Mouse (Mus musculus) limb, embryonic 12.5 days (tissue): ENCODE measurements at regions not wholly inside any gene's neighbourhood (a gene's known extent, or its start where the extent isn't known, plus 50 kb on each side); places are given as distances from the start of the nearest gene placed in this dataset.

Source experiments
- ATAC-seq: fragments of 200-750 bp; cut with Nextera tagmentation; 2 replicates; pipeline ENCODE4 v1.8.0; 2017; ENCODE audit warnings: low read depth, moderate TSS enrichment; ENCODE audit not compliant: insufficient number of reproducible peaks, insufficient read depth, low FRiP score, low TSS enrichment
- H3K27ac ChIP-seq: fragments of 300-500 bp; sonication (generic); 2 replicates; pipeline ENCODE4 v1.5.1; 2016; ENCODE audit warnings: mild to moderate bottlenecking, moderate library complexity
- H3K27me3 ChIP-seq: fragments of 300-500 bp; sonication (generic); 2 replicates; pipeline ENCODE4 v1.6.1; 2016; ENCODE audit warnings: mild to moderate bottlenecking, moderate library complexity
- H3K36me3 ChIP-seq: fragments of 300-500 bp; sonication (generic); 2 replicates; pipeline ENCODE4 v1.6.1; 2016; ENCODE audit warnings: mild to moderate bottlenecking, moderate library complexity
- H3K4me1 ChIP-seq: fragments of 300-500 bp; sonication (generic); replicated peaks from 2 replicates; pipeline ENCODE4 v1.6.1; 2016
- H3K4me2 ChIP-seq: fragments of 300-500 bp; sonication (generic); 2 replicates; pipeline ENCODE4 v1.6.1; 2016; ENCODE audit warnings: mild to moderate bottlenecking, moderate library complexity
- H3K4me3 ChIP-seq: fragments of 300-500 bp; sonication (generic); replicated peaks from 2 replicates; pipeline ENCODE4 v1.5.1; 2016; ENCODE audit warnings: mild to moderate bottlenecking
- H3K9ac ChIP-seq: fragments of 300-500 bp; sonication (generic); replicated peaks from 2 replicates; pipeline ENCODE4 v1.6.1; 2016; ENCODE audit warnings: mild to moderate bottlenecking, moderate library complexity
- H3K9me3 ChIP-seq: fragments of 300-500 bp; sonication (generic); 2 replicates; pipeline ENCODE4 v1.6.1; 2016; ENCODE audit warnings: mild to moderate bottlenecking, moderate library complexity
- WGBS: fragments of 180-500 bp; shearing (Covaris S2); methylation state at CpG from one replicate; pipeline ENCODE4 v1.1.7; 2016; 5-methylcytosine and 5-hydroxymethylcytosine counted together

DNA sequence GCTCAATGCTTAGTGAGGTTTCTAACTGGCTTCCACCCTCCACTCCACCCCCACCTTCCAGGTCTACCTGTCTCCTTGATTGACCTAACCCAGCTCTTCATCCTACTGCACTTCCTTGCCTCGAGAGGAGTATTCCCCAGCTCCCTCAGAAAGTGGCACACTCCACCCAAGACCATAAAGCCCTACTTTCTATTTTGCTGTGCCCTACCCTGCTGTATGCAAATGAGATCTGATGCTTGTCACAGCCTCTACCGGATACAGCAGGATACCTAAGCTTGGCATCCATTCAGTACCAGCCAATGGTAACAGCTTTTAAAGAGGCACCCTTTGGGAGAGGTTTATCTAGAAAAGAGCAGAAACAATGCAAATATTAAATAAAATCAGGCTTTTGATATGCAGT lies 92.1 kb upstream of the Rreb1 start:
- WGBS, result 57% methylated on average over 2 of the region's 2 CpGs

DNA sequence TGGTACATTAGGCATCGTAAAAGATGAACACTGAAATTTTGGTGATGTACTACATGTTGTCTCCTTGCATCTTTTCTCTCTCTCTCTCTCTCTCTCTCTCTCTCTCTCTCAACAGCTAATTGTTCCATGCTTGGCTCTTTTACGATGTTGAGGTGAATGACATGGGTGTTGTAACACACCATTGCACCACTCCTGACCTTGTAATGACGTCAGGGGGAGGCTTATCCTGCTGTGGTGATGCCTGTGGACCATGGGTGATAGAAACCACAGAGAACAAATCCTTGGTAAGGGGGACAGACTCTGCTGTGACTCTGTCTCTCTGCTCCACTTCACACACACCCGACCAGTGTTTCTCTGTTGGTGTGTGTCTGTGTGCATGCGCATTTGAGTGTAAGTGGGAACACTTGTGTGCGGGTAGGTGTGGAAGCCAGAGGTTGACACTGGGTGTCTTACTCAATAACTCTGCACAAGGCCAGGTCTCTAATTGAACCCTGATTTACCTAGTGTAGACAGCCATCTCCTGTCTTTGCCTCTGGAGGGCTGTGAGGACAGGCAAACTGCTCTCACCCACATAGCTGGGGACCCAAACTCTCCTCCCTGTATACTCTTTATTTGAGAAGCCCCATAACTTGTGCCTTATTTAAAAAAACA lies 88.9 kb upstream of the Rreb1 start:
- no peak overlapping the region for H3K27ac ChIP-seq
- no peak overlapping the region for H3K9ac ChIP-seq
- H3K27me3 ChIP-seq, result no peaks in the 10 kb centered on the region
- no peak overlapping the region for H3K4me3 ChIP-seq
- ATAC-seq, result no peak
- no peaks in the 10 kb centered on the region for H3K4me1 ChIP-seq
- H3K9me3 ChIP-seq, result no peaks in the 10 kb centered on the region
- 84% methylated on average over 6 of the region's 6 CpGs for WGBS
- no peaks in the 10 kb centered on the region for H3K36me3 ChIP-seq
- H3K4me2 ChIP-seq, result no peak overlapping the region

More for the DNA sequence above, 92.1 kb upstream of the Rreb1 start:
- Histone ChIP-seq H3K9ac (no peak overlapping the region), H3K4me3 (no peak overlapping the region), H3K27me3 (no peaks in the 10 kb centered on the region), H3K36me3 (no peaks in the 10 kb centered on the region), H3K4me2 (no peak overlapping the region), H3K4me1 (no peaks in the 10 kb centered on the region), H3K9me3 (no peaks in the 10 kb centered on the region), H3K27ac (no peak overlapping the region)
- ATAC-seq, result no peak

DNA sequence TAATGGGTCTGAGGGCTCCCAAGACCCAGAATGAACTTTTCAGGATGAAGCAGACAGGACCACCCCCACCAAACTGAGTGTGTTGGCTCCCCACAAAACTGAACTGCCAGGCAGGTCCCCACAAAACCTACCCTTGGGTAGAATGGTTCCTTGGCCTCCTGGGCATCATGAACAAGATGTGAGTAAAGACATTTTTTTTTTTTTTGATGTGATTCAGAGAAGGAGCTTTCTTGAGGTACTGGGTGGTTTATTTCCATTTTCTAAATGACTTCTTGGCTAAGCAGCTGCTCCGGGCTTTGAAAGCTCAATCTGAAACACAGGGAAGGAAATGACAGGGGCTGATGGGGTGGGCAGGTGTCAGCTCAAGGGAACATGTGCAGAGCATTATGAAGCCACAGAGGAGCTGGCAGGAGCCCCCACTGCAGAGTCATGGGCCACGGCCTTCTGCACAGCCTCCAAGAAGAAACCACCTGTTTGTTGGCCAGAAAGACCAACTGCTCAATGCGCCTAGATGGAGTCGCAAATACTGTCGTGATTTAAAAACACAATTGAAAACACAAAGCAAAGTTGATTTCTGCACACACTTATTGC lies 86.2 kb upstream of the Rreb1 start:
- no peak for ATAC-seq
- no peaks in the 10 kb centered on the region for H3K9me3 ChIP-seq
- H3K4me1 ChIP-seq, result no peaks in the 10 kb centered on the region
- H3K4me3 ChIP-seq, result no peak overlapping the region
- WGBS, result 71% methylated on average over 5 of the region's 5 CpGs
- H3K36me3 ChIP-seq, result no peaks in the 10 kb centered on the region
- no peak overlapping the region for H3K27ac ChIP-seq
- H3K27me3 ChIP-seq, result no peaks in the 10 kb centered on the region
- H3K9ac ChIP-seq, result no peak overlapping the region
- no peak overlapping the region for H3K4me2 ChIP-seq

DNA sequence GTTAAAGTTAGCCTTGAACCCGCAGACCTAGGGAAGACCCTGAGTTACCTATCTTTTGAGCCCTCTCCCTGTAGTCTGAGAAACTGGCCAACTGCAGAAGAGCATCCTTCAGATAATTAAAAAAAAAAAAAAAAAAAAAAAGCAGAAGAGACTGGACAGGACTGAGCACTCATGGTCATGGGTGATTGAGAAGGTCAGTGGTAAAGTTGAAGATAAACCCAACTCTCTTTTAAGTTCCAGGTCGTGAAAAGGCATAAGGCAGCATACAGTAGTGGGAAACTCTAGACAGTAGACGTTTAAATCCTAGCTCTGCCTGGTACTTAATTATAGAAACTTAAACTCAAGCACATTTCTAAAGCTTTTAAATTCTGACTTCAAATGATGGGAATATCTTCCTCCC lies 84.6 kb upstream of the Rreb1 start:
- H3K27ac ChIP-seq, result no peak overlapping the region
- no peaks in the 10 kb centered on the region for H3K36me3 ChIP-seq
- ATAC-seq, result no peak
- H3K9me3 ChIP-seq, result no peaks in the 10 kb centered on the region
- H3K9ac ChIP-seq, result no peak overlapping the region
- H3K4me2 ChIP-seq, result no peak overlapping the region
- H3K4me3 ChIP-seq, result no peak overlapping the region
- 84% methylated on average over 3 of the region's 3 CpGs for WGBS
- H3K27me3 ChIP-seq, result no peaks in the 10 kb centered on the region
- H3K4me1 ChIP-seq, result no peaks in the 10 kb centered on the region

DNA sequence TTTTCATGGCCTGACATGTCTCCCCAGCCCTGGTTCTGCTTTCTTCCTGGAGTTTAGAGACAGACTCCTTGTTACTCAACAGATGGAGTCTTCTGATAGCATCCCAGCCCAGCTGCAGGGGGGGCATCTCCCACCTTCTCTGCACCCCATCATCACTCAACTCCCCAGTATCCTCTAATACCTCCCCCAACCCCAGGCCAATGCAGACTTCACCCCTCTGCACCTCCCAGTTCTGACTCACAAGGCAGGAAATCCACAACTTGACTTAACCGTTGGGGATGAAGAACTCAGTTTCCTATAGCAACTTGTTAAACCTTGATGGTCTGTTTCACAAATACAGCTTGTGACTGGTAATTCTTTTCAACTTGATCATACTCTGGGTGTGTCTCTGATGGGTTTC lies 73.7 kb upstream of the Rreb1 start:
- no peaks in the 10 kb centered on the region for H3K4me1 ChIP-seq
- H3K27me3 ChIP-seq, result no peaks in the 10 kb centered on the region
- H3K9me3 ChIP-seq, result no peaks in the 10 kb centered on the region
- H3K4me3 ChIP-seq, result no peak overlapping the region
- no peak overlapping the region for H3K27ac ChIP-seq
- no peaks in the 10 kb centered on the region for H3K36me3 ChIP-seq
- 62% methylated on average over 1 of the region's 1 CpGs for WGBS
- no peak overlapping the region for H3K9ac ChIP-seq
- ATAC-seq, result no peak
- no peak overlapping the region for H3K4me2 ChIP-seq

DNA sequence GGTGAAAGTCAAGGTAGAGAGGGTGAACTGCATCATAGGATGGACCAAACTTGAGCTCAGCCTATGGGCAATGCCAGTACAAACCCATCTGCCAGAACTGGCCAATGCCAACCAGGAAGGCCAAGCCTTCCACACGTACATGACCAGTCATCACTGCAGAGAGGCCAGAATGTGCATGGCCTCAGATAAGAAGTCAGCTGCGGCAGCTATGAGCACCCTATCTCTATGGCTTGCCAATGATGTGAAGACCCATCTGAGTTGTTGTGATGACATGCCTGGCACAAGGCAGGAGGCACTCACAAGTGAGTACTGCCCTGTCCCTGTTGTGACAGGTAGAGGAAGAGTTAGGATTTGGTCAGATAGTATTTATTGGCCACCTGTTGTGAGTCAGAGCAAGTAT lies 72.7 kb upstream of the Rreb1 start:
- Histone ChIP-seq H3K4me1 (no peaks in the 10 kb centered on the region), H3K4me2 (no peak overlapping the region), H3K9ac (no peak overlapping the region), H3K9me3 (no peaks in the 10 kb centered on the region), H3K4me3 (no peak overlapping the region), H3K27me3 (no peaks in the 10 kb centered on the region), H3K36me3 (no peaks in the 10 kb centered on the region), H3K27ac (no peak overlapping the region)
- WGBS, result 93% methylated on average over 2 of the region's 2 CpGs
- no peak for ATAC-seq

DNA sequence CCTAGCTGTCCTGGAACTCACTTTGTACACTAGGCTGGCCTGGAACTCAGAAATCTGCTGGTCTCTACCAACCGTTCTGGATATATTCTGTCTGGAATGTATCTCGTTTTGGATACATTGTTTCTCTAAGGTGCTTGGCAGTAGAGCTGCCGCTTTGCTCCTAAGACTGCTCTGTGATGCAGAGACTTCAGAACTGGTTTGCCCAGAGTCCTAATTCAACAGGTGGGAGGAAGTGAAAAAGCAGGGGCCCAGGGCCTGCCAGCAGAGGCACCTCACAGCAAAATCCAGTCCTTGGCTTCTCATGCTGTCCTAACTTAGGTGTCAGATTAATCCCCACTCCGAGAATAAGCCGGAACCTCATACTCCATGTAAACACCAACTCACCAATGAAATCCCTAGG lies 67.3 kb upstream of the Rreb1 start:
- WGBS, result 78% methylated on average over 5 of the region's 5 CpGs

DNA sequence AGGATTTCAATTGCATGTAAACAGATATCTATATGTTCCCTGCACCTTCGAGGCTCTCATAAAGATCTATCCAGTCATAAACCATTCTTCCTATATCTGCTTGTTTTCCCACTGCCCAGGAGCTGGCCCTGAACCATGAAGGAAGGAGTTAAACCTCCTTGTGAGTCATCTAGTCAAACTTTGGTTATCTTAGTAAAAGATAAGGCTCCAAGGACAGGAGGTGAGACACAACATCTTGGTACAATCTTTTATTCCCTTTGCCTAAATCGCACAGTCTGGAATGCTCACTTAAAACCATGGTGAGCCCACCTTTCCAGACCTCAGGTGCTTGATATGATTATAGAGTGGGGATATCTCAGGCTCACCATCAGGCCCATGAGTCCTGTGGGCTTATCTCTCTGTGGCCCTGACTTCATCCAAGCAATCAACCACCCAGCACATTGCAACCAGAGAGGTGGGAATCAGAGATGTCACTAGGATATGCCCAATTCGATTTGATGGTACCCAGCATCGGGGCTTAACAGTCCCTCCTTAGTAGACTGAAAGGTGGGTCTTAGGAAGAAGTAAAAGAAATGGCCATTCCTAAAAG lies 65.2 kb upstream of the Rreb1 start:
- no peak for ATAC-seq
- no peak overlapping the region for H3K4me3 ChIP-seq
- H3K36me3 ChIP-seq, result no peaks in the 10 kb centered on the region
- H3K9ac ChIP-seq, result no peak overlapping the region
- no peak overlapping the region for H3K27ac ChIP-seq
- 79% methylated on average over 4 of the region's 4 CpGs for WGBS
- no peak overlapping the region for H3K4me2 ChIP-seq
- no peaks in the 10 kb centered on the region for H3K9me3 ChIP-seq
- H3K4me1 ChIP-seq, result no peaks in the 10 kb centered on the region
- no peaks in the 10 kb centered on the region for H3K27me3 ChIP-seq

More for the DNA sequence above, 67.3 kb upstream of the Rreb1 start:
- H3K4me1 ChIP-seq, result no peaks in the 10 kb centered on the region
- no peak overlapping the region for H3K4me3 ChIP-seq
- no peak for ATAC-seq
- H3K9me3 ChIP-seq, result no peaks in the 10 kb centered on the region
- no peak overlapping the region for H3K27ac ChIP-seq
- H3K9ac ChIP-seq, result no peak overlapping the region
- H3K27me3 ChIP-seq, result no peaks in the 10 kb centered on the region
- no peak overlapping the region for H3K4me2 ChIP-seq
- H3K36me3 ChIP-seq, result no peaks in the 10 kb centered on the region

DNA sequence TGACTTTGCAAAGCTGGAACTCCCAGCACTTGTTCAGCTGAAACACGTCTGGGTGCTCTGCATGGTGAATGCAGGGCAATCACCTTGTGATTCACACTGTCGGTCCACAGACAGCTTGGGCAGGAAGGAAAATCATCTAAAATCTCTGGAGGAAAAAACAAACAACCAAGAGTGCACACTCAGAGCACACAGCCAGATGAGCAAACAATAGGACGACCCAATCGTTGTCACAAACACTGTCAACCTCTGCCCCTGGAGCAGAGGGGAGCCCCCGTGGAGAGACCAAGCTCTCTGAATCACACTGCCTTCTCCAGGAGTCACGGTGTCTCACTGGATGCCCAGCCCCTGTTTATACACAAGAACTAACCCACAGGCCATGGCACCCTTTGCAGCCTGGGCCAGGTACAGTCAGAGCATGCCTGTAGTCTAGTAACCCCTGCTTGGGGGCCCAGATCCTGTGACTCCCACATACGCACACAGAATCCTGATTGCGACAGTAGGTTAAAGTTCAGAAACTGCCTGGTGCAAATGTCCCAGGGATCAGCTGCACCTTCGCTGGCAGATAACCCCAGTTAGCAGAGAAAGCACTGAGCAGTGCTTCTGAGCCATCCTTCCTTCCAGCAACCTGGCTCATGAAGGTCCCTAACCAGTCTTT lies 63.0 kb upstream of the Rreb1 start:
- no peaks in the 10 kb centered on the region for H3K9me3 ChIP-seq
- H3K36me3 ChIP-seq, result no peaks in the 10 kb centered on the region
- 55% methylated on average over 9 of the region's 9 CpGs for WGBS
- no peak overlapping the region for H3K4me3 ChIP-seq
- ATAC-seq, result no peak
- no peak overlapping the region for H3K4me2 ChIP-seq
- no peaks in the 10 kb centered on the region for H3K27me3 ChIP-seq
- H3K27ac ChIP-seq, result no peak overlapping the region
- no peak overlapping the region for H3K9ac ChIP-seq
- no peaks in the 10 kb centered on the region for H3K4me1 ChIP-seq

DNA sequence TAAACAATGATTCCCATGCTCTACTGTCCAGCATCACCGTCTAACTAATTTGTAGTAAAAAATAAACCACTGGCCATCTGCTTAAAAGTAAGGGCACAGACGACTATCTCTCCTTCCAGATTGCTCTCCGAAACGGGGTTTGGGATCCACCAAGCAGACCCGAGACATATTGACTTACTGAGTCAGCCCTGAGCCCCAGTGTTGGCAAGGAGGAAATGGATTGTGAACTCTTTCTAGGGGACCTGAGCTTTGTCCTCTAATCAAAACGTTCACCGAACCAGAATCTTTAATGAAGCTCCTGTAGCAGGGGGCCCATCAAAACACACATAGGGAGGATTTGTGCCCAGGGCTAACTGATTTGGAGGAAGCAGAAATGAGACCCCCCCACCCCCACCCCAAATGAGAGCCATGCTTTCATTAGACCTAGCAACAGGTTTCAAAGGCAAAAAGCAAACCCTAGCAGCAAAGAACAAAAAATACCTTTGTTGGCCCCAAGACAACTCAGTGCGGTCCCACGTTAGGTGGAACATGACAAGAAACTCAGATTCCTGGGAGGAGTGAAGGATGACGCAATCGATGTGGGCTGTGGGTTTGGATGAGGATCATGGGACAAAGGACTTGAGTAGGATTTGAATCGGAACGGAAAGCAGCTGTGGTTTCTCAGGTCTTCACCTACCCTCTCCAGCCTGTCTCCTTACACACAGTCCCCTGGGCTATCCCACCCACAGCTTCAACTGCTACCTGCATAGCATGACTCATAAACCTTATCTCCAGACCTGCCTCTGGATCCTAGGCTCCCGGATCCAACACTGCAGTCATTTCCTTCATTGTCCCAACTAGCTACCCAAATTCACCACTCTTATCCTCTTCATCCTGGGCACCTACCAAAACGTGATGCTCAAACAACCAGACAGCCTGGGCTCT lies 62.2 kb upstream of the Rreb1 start:
- Histone ChIP-seq H3K4me3 (no peak overlapping the region), H3K4me1 (no peaks in the 10 kb centered on the region), H3K9me3 (no peaks in the 10 kb centered on the region), H3K27me3 (no peaks in the 10 kb centered on the region), H3K36me3 (no peaks in the 10 kb centered on the region), H3K9ac (no peak overlapping the region), H3K27ac (no peak overlapping the region), H3K4me2 (no peak overlapping the region)
- ATAC-seq, result no peak
- 78% methylated on average over 15 of the region's 15 CpGs for WGBS

DNA sequence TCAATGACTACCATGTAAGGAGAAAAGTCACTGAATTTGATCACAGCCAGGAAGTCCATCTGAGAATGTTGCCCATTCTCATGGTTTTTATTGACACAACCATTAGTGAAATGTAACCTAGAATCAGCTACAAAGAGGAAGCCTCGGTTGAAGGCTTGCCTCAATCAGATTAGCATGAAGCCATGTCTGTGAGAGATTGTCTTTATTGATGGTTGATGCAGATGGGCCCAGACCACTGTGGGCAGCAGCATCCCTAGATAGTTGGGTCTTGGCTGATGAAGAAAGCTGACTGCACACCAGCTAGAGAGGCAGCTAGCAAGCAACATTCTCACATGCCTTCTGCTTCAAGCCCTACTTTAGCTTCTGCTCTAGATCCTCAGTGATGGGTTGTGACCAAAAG lies 60.4 kb upstream of the Rreb1 start:
- ATAC-seq, result no peak
- Histone ChIP-seq H3K4me3 (no peak overlapping the region), H3K27me3 (no peaks in the 10 kb centered on the region), H3K9ac (no peak overlapping the region), H3K27ac (no peak overlapping the region), H3K4me1 (no peaks in the 10 kb centered on the region), H3K9me3 (no peaks in the 10 kb centered on the region), H3K4me2 (no peak overlapping the region), H3K36me3 (no peaks in the 10 kb centered on the region)
- WGBS, result 83% methylated on average over 1 of the region's 1 CpGs
